Mouse (Mus musculus) left cerebral cortex, adult 11 months (tissue): ENCODE data around the gene Ugt1a6b.
"Not testable (repeated sequence)": the region's sequence is repeated elsewhere in the genome, so short reads cannot be mapped to it uniquely, and the experiment has no call there.

ENCODE experiments used
- DNase-seq: peaks from one replicate; pipeline ENCODE4 v3.0.0; 2022; ENCODE audit warnings: low spot score

The Ugt1a6b gene

GRCm38 (mm10) chr1:88224029-88224776 lies 121.2 kb downstream of the Ugt1a6b start:
- DNase-seq, result no peak

- not testable (repeated sequence) for DNase-seq
Measured at GRCm38 (mm10) chr1:88225301-88225700, 122.2 kb downstream of the Ugt1a6b start.

DNA sequence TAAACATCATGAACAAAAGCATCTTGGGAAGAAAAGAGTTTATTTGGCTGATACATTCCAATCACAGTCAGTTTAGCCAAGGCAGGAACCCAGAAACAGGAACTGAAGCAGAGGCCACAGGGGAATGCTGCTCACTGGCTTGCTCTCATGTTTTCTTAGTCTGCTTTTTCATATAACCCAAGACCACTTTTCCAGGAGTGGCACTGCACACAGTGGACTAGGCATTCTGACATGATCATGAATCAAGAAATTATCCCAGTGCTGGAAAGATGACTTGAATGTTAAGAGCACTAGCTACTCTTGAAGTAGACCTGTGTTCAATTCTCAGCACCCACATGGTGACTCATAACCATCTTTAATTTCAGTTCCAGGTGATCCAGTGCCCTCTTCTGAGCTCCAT lies 122.7 kb downstream of the Ugt1a6b start:
- DNase-seq, result no peak

GRCm38 (mm10) chr1:88226670-88227379 lies 123.8 kb downstream of the Ugt1a6b start, which contains the start of gene Mroh2a:
Gene Mroh2a (plus strand): TSS chr1:88226986.
- no peak for DNase-seq

GRCm38 (mm10) chr1:88227482-88227881 lies 124.4 kb downstream of the Ugt1a6b start:
- DNase-seq, result no peak

GRCm38 (mm10) chr1:88228121-88228520 lies 125.1 kb downstream of the Ugt1a6b start:
- no peak for DNase-seq

GRCm38 (mm10) chr1:88229566-88229965 lies 126.5 kb downstream of the Ugt1a6b start:
- DNase-seq, result no peak

DNA sequence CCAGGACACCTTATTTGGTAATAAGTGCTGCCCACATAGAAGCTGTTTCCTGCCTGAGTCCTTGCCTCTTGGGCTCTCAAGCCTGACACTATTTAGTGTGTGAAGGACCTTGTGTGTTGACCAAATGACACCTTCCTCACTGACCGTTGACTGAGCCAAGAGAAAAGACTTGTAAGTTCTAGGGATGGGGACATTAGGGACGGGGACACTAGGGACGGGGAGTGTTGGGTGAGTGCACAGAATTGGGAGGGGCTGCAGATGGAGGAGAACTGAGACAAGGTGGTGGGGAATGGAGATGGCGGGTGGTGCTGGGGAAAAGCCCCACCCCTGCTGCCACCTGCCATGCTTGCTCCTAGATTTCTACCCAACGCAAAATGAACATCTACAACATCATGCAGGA lies 126.9 kb downstream of the Ugt1a6b start:
- DNase-seq, result no peak

DNA sequence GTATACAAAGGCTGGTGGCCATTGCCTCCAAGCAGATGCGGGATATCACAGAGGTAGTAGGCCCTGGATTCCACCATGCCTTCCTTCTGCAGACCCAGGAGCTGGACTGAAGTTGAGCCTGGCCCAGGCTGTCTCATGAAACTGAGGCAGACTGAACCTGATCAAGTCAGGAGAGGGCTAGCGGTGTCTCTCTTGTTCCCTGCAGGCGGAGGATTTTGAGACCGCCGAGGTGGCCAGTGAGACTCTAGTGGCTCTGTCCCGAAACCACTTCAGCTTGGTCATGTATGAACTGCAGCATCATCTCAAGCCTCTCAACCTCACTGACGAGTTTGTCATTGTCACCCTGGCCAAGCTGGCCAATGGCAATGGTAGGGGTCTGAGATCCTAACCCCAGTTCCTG lies 127.4 kb downstream of the Ugt1a6b start:
- DNase-seq, result no peak

DNA sequence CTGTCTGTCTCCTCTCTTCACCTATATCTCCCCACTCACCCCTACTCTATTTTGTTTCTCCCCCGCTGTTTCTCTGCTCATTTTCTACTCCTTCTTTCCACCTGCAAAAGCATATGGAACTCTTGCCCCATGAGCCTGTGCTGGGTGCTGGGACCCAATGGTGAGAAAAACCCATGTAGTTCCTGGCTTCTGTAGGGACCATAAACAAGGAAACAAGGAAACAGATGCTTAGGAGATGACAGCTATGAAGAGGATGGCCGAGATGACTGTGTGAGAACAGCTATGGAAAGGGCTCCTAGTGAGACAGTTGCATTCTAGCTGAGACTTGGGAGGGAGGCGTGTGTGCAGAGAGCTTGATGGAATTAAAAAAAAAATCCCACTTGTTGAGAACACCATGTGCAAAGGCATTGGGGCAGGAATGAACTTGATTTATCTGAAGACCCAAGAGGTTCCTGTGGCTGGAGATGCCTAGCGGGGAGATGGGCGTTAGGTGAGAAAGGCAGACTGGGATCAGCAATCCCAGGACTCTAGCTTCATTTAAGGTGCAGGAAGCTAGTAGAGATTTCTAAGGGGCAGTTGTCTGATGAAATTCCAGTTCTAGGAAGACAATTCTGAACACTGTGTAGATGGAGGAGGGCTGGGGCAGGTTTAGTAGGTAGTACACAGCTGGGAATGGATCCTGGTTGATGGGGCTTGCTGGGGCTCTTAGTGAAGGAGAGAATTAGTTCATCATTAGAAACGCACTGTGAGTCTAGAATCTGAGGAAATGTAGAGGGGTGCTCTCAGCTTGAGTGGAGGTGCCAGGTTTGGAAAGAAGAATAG lies 128.1 kb downstream of the Ugt1a6b start:
- DNase-seq, result no peak

- no peak for DNase-seq
Measured at GRCm38 (mm10) chr1:88231803-88232499, 128.9 kb downstream of the Ugt1a6b start.

- no peak for DNase-seq
Measured at GRCm38 (mm10) chr1:88232664-88233380, 129.8 kb downstream of the Ugt1a6b start.

DNA sequence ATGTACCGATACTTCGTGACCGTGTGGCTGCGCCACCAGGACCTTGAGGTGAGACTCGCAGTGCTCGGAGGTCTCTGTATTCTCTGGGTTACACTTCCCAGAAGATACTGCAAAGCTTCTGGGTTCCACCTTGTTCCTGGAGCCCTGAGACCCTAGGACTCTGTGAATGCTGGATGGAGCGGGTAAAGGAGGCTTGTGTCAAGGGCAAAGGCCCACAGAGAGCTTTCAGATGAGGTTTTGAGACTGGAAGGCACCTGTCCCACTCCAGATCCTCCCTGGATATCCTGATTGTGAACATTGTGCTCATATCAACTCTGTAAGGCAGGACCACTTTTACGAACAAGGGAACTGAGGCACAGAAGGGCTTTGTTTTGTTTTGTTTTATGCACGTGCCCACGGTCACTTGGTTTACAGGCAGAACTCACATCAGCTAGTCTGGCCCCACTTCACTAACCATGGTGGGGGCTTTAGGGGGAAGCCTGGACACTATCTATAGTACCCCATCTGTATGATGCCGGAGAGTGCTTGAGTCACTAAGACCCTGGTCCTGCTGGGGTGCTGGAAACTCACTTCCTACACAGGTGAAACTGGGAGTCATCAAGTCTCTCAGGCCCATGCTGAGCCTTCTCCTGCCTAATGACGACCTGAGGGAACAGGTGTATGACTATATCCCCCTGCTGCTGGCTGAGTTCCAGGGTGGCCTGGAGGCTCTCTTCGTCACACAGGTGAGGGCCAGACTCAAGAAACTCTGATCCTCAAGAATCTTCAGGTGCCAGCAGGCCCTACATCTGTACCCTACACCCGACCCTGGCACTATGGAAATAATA lies 130.6 kb downstream of the Ugt1a6b start:
- DNase-seq, result no peak

GRCm38 (mm10) chr1:88234248-88234610 lies 131.2 kb downstream of the Ugt1a6b start:
- no peak for DNase-seq

- DNase-seq, result no peak
Measured at GRCm38 (mm10) chr1:88234646-88235045, 131.6 kb downstream of the Ugt1a6b start.

DNA sequence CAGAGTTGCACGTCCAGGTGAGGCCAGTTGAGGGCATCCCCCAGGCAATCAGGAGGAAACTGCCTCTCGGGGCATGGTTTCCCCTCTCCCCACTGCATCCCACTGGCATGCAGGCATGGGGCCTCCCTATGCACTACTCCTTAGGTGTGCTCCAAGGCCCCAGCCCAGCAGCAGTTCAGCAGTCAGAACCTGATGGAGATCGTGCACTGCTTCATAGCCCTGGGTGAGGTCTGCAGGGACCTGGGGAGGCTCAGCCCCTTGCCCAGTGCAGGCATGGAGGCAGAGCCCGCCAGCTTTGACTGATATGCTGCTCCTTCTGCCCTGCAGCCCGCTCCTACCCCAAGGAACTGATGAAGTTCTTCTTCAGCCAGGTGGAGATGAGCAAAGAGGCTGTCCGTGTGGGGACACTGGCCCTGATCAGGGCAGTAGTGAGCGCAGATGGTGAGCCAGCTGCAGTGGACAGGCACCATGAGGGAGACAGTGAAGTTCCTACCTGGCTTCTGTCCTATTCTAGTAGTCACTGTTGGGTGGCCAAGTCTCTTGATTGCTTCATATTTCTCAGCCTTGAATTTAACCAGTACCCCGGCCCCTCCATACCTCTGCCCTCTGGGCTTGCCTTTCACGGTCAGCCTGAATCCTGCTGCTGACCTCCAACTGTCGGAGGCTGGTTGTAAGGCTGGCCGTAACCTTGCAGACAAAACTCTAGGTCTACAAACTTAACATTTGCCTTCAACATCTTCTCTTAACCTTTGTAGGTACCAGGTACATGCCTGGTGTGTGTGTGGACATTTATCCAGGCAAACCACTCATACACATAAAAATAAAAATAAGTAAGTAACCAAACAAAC lies 132.2 kb downstream of the Ugt1a6b start:
- no peak for DNase-seq

DNA sequence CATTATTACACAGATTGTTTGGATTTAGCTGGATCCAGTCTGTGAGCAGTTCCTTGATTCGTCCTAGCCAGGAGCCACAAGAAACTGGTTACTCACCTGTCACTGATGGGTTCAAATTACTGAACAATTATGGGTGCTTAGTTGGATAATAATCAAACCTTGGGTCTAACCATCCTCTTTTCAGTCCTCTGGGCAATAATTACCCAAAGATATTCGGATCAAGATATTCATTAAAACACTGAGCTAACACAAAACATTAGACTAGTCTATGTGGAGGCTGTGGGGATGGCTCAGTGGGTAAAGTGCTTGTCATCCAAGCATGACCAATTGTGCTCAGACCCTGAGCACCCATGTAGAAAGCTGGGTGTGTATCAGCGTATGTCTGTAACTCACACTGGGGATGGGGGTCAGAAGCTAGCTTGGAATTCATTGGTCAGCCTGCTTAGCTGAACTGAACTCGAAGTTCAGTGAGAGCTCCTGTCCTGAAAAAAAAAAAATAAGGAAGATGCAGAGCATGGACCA lies 132.9 kb downstream of the Ugt1a6b start:
- DNase-seq, result no peak

GRCm38 (mm10) chr1:88237311-88237710 lies 134.3 kb downstream of the Ugt1a6b start:
- no peak for DNase-seq

- DNase-seq, result no peak
Measured at GRCm38 (mm10) chr1:88238771-88239170, 135.7 kb downstream of the Ugt1a6b start.
